Mouse (Mus musculus): ENCODE data around the gene Ring1. TPM values are rescaled to one million over a fixed set of nuclear protein-coding genes. Genes with fewer than 3 reads are reported as not detected.
A peak's percentile ranks its signal among the peaks of the same experiment; 100 is the strongest.

Ring1 gene
- polyA plus RNA-seq, 1 experiment: 11.4 TPM

GRCm38 (mm10) chr17:34039562-34040450, 15.3 kb upstream of the Ring1 start:
- TF ChIP-seq EP300 (IDR thresholded peaks at IDR 0.05; ENCODE audit: insufficient read depth, low read depth, low read length) (no peak), CTCF (IDR thresholded peaks at IDR 0.05; ENCODE audit: low read depth, low read length) (no peak), POLR2A (IDR thresholded peaks at IDR 0.05; ENCODE audit: insufficient read depth, low read length) (no peak)
- H3K27ac ChIP-seq (ENCODE audit: insufficient read depth, low read length): no peak overlapping the region
- H3K9ac ChIP-seq (ENCODE audit: low read depth, poor library complexity, severe bottlenecking): no peak overlapping the region
- H3K4me3 ChIP-seq (ENCODE audit: low read depth, low read length): no peak overlapping the region
- no peaks in the 10 kb centered on the region for H3K27me3 ChIP-seq (ENCODE audit: control insufficient read depth, insufficient read depth, low read length, poor library complexity, severe bottlenecking)
- H3K9me3 ChIP-seq (replicated peaks; ENCODE audit: control insufficient read depth, insufficient read depth, low read length, poor library complexity, severe bottlenecking): no peaks in the 10 kb centered on the region
- no peaks in the 10 kb centered on the region for H3K4me1 ChIP-seq (ENCODE audit: control insufficient read depth, insufficient read depth, low read length)
- 0 out of 2 replicates have a peak, but pooled peaks cover 9% of the 10 kb centered on the region for H3K36me3 ChIP-seq (ENCODE audit: control insufficient read depth, insufficient read depth, low read length, poor library complexity, severe bottlenecking)

GRCm38 (mm10) chr17:34038878-34039561, 14.5 kb upstream of the Ring1 start, which contains the start of gene Col11a2:
Gene Col11a2 (plus strand): TSS chr17:34039437.
- Histone ChIP-seq H3K4me3 (ENCODE audit: low read depth, low read length) (no peak within 1 kb of the TSS), H3K27ac (ENCODE audit: insufficient read depth, low read length) (no peak within 1 kb of the TSS), H3K27me3 (ENCODE audit: control insufficient read depth, insufficient read depth, low read length, poor library complexity, severe bottlenecking) (no peaks in the 10 kb centered on the region), H3K4me1 (ENCODE audit: control insufficient read depth, insufficient read depth, low read length) (no peaks in the 10 kb centered on the region), H3K9me3 (replicated peaks; ENCODE audit: control insufficient read depth, insufficient read depth, low read length, poor library complexity, severe bottlenecking) (no peaks in the 10 kb centered on the region), H3K36me3 (ENCODE audit: control insufficient read depth, insufficient read depth, low read length, poor library complexity, severe bottlenecking) (0 out of 2 replicates have a peak, but pooled peaks cover 13% of the 10 kb centered on the region), H3K9ac (ENCODE audit: low read depth, poor library complexity, severe bottlenecking) (peak within 1 kb of the TSS; percentile 6; the same call in 1 of the 2 replicates)
- TF ChIP-seq EP300 (IDR thresholded peaks at IDR 0.05; ENCODE audit: insufficient read depth, low read depth, low read length) (no peak), POLR2A (IDR thresholded peaks at IDR 0.05; ENCODE audit: insufficient read depth, low read length) (no peak), CTCF (IDR thresholded peaks at IDR 0.05; ENCODE audit: low read depth, low read length) (no peak)

DNA sequence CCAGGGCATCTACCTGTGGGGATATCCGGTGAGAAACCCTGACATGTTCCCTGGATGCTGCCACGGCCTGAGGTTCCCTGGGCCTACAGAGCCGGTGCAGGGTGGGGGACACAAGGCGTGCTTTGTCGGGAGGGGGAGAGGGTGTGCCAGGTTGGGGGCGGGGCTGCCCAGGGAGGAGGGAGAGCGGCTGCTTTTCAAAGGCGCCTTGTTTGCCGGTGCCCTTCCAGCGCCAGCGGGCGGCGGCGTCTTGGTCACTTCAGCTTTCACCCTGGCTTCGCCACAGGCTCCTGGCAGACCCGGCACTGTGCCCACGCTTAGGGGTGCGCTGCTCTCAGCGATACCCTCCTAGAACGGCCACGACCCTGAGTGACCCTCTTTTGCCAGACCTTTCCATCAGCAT, 14.0 kb upstream of the Ring1 start:
- Histone ChIP-seq H3K9ac (ENCODE audit: low read depth, poor library complexity, severe bottlenecking) (0 out of 2 replicates have a peak overlapping the region, but pooled peaks have one; percentile 6), H3K27ac (ENCODE audit: insufficient read depth, low read length) (no peak overlapping the region), H3K36me3 (ENCODE audit: control insufficient read depth, insufficient read depth, low read length, poor library complexity, severe bottlenecking) (0 out of 2 replicates have a peak, but pooled peaks cover 13% of the 10 kb centered on the region), H3K4me3 (ENCODE audit: low read depth, low read length) (no peak overlapping the region), H3K27me3 (ENCODE audit: control insufficient read depth, insufficient read depth, low read length, poor library complexity, severe bottlenecking) (no peaks in the 10 kb centered on the region), H3K9me3 (replicated peaks; ENCODE audit: control insufficient read depth, insufficient read depth, low read length, poor library complexity, severe bottlenecking) (no peaks in the 10 kb centered on the region), H3K4me1 (ENCODE audit: control insufficient read depth, insufficient read depth, low read length) (no peaks in the 10 kb centered on the region)
- TF ChIP-seq POLR2A (IDR thresholded peaks at IDR 0.05; ENCODE audit: insufficient read depth, low read length) (no peak), CTCF (IDR thresholded peaks at IDR 0.05; ENCODE audit: low read depth, low read length) (no peak), EP300 (IDR thresholded peaks at IDR 0.05; ENCODE audit: insufficient read depth, low read depth, low read length) (no peak)

DNA sequence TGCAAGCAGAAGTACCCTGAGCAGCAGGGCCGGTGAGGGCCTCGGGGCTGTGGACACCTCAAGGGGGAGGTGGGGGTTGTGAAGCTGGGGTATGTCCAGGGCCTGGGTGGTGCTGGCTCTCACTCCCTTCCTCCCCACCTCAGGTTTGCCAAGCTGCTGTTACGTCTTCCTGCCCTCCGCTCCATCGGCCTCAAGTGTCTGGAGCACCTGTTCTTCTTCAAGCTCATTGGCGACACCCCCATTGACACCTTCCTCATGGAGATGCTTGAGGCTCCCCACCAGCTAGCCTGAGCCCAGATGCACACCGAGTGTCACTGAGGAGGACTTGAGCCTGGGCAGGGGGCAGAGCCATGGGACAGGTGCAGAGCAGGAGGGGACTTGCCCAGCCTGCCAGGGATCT, 12.8 kb upstream of the Ring1 start:
- no peak overlapping the region for H3K27ac ChIP-seq (ENCODE audit: insufficient read depth, low read length)
- H3K9me3 ChIP-seq (replicated peaks; ENCODE audit: control insufficient read depth, insufficient read depth, low read length, poor library complexity, severe bottlenecking): no peaks in the 10 kb centered on the region
- TF ChIP-seq EP300 (IDR thresholded peaks at IDR 0.05; ENCODE audit: insufficient read depth, low read depth, low read length) (no peak), CTCF (IDR thresholded peaks at IDR 0.05; ENCODE audit: low read depth, low read length) (no peak), POLR2A (IDR thresholded peaks at IDR 0.05; ENCODE audit: insufficient read depth, low read length) (no peak)
- no peaks in the 10 kb centered on the region for H3K27me3 ChIP-seq (ENCODE audit: control insufficient read depth, insufficient read depth, low read length, poor library complexity, severe bottlenecking)
- H3K9ac ChIP-seq (ENCODE audit: low read depth, poor library complexity, severe bottlenecking): no peak overlapping the region
- no peaks in the 10 kb centered on the region for H3K4me1 ChIP-seq (ENCODE audit: control insufficient read depth, insufficient read depth, low read length)
- H3K36me3 ChIP-seq (ENCODE audit: control insufficient read depth, insufficient read depth, low read length, poor library complexity, severe bottlenecking): 0 out of 2 replicates have a peak, but pooled peaks cover 13% of the 10 kb centered on the region
- H3K4me3 ChIP-seq (ENCODE audit: low read depth, low read length): no peak overlapping the region

GRCm38 (mm10) chr17:34036647-34037046, 12.2 kb upstream of the Ring1 start:
- TF ChIP-seq EP300 (IDR thresholded peaks at IDR 0.05; ENCODE audit: insufficient read depth, low read depth, low read length): no peak
- TF ChIP-seq POLR2A (IDR thresholded peaks at IDR 0.05; ENCODE audit: insufficient read depth, low read length): no peak
- no peak for TF ChIP-seq CTCF (IDR thresholded peaks at IDR 0.05; ENCODE audit: low read depth, low read length)
- Histone ChIP-seq H3K36me3 (ENCODE audit: control insufficient read depth, insufficient read depth, low read length, poor library complexity, severe bottlenecking) (0 out of 2 replicates have a peak, but pooled peaks cover 13% of the 10 kb centered on the region), H3K27ac (ENCODE audit: insufficient read depth, low read length) (no peak overlapping the region), H3K9me3 (replicated peaks; ENCODE audit: control insufficient read depth, insufficient read depth, low read length, poor library complexity, severe bottlenecking) (no peaks in the 10 kb centered on the region), H3K9ac (ENCODE audit: low read depth, poor library complexity, severe bottlenecking) (no peak overlapping the region), H3K4me1 (ENCODE audit: control insufficient read depth, insufficient read depth, low read length) (no peaks in the 10 kb centered on the region), H3K4me3 (ENCODE audit: low read depth, low read length) (no peak overlapping the region), H3K27me3 (ENCODE audit: control insufficient read depth, insufficient read depth, low read length, poor library complexity, severe bottlenecking) (no peaks in the 10 kb centered on the region)
